Mouse (Mus musculus) thymus, adult 2 months (tissue): ENCODE measurements around the gene Snx9.

Experiments
- CTCF ChIP-seq: fragments of 200-500 bp; IDR thresholded peaks from 2 replicates; pipeline ENCODE4 v1.5.1; 2012; ENCODE audit warnings: mild to moderate bottlenecking, control low read depth, low read length, moderate library complexity, borderline replicate concordance; ENCODE audit not compliant: control insufficient read depth, poor library complexity, insufficient read depth; ENCODE audit errors: extremely low read depth
- POLR2A ChIP-seq: fragments of 200-500 bp; IDR thresholded peaks from 2 replicates; pipeline ENCODE4 v1.6.1; 2012; ENCODE audit warnings: mild to moderate bottlenecking, low read length, control low read depth, moderate library complexity; ENCODE audit not compliant: control insufficient read depth, poor library complexity, insufficient read depth; ENCODE audit errors: extremely low read depth

DNA sequence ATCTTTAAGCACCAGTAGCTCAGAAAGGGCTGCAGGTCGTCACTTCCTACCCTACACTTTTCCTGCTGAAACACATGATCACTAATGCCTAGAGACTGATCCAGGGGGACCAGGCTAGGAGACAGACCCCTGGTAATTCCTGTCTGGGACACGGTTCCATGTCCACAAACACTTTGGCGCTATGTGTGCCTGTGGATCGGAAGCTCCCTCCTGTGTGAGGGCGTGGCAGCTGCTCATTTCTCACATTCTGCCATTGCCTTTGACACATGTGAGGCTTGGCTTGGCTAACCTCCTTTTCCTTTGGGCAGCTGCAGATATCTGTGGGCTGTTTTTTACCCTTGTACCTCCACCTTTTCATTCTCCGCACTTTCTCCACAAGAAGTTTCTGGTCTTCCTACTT lies 22.0 kb upstream of the Snx9 start:
- TF ChIP-seq CTCF (no peak), POLR2A (no peak)
